Comparison of ENCODE assay signal across 21 mouse cellular contexts in genomic region chr15:93340630-93341379, GRCm38 (mm10). TPM values are rescaled to one million over a fixed set of nuclear protein-coding genes. Genes with fewer than 3 reads are reported as not detected.
DNase-seq lines count a peak whose midpoint lies in the region; ATAC-seq lines count a peak whose summit lies in the region.
"Had no signal": no experiment of that assay in that cellular context is flagged by ENCODE, and none has a peak within 500 bp of the region (broad histone marks: within the 10 kb centered on the region; RNA-seq: fewer than 3 reads in every experiment).

No protein-coding gene starts in this region.

- peaks cover 2% of the 10 kb centered on the region; the same call in 1 of the 2 replicates for H3K27me3 ChIP-seq in hindbrain, embryonic 13.5 days
- H3K27me3 ChIP-seq: midbrain, embryonic 15.5 days had no signal

- no peak overlapping the region for H3K4me2 ChIP-seq in hindbrain, embryonic 13.5 days
- H3K4me2 ChIP-seq: heart, embryonic 11.5 days; midbrain, embryonic 15.5 days had no signal

- no peak overlapping the region for H3K4me3 ChIP-seq in hindbrain, embryonic 13.5 days
- H3K4me3 ChIP-seq: left cerebral cortex, adult 2 months; midbrain, embryonic 15.5 days had no signal

- 0 out of 2 replicates have a peak, but pooled peaks have one; percentile 13 for ATAC-seq in common myeloid progenitor, adult 5-6 weeks (replicated peaks; ENCODE audit: low read depth, poor library complexity, severe bottlenecking)
- ATAC-seq in hindbrain, embryonic 13.5 days (ENCODE audit: low FRiP score), result no peak
- ATAC-seq: forebrain, embryonic 14.5 days; midbrain, embryonic 15.5 days had no signal

- H3K9ac ChIP-seq in hindbrain, embryonic 13.5 days, result no peak overlapping the region
- H3K9ac ChIP-seq: midbrain, embryonic 15.5 days had no signal

- 91% methylated on average over 10 of the region's 10 CpGs for WGBS in hindbrain, embryonic 13.5 days

- H3K9me3 ChIP-seq in hindbrain, embryonic 13.5 days, result no peaks in the 10 kb centered on the region
- H3K9me3 ChIP-seq: midbrain, embryonic 15.5 days had no signal

- H3K4me1 ChIP-seq in hindbrain, embryonic 13.5 days (replicated peaks), result peaks cover 6% of the 10 kb centered on the region

- no peak overlapping the region for H3K27ac ChIP-seq in hindbrain, embryonic 13.5 days
- H3K27ac ChIP-seq: left cerebral cortex, adult 2 months; midbrain, embryonic 15.5 days had no signal

- peak; percentile 17 for DNase-seq in lung, postnatal 36 days
- no peak for DNase-seq in lung, postnatal 4 days
- DNase-seq in monocyte, adult 2 months (ENCODE audit: low read depth in 1 of 2, low spot score in 2 of 2), result peak; percentile 23 to 29
- DNase-seq in left cerebral cortex, adult 11 months (ENCODE audit: low spot score), result no peak
- no peak for DNase-seq in gastrocnemius, adult 18-20 months (ENCODE audit: low spot score)
- DNase-seq: adrenal gland, postnatal 14 days; cerebellum, adult 8-10 months; gastrocnemius, postnatal 36 days; heart, postnatal 10 days; kidney, adult 8-10 months; kidney, postnatal 14 days; left cerebral cortex, postnatal 4 days; lung, adult 18-20 months; right cerebral cortex, adult 18-20 months; thymus, postnatal 36 days had no signal

- no peaks in the 10 kb centered on the region for H3K36me3 ChIP-seq in hindbrain, embryonic 13.5 days
- H3K36me3 ChIP-seq: midbrain, embryonic 15.5 days had no signal

RNA-seq across cellular contexts. Expression of gene Yaf2, which starts 4.1 kb away (rescaled TPM):
- total RNA-seq in common myeloid progenitor, adult 5-6 weeks (2017), result 36.0 and 37.0 TPM in 2 replicates
- polyA plus RNA-seq in hindbrain, embryonic 13.5 days (2015; fragmentation: Nextera tagmentation; extraction: Ambion mirVana), result 109 and 110 TPM in 2 replicates
- total RNA-seq in gastrocnemius, adult 18-20 months (2021), result 10 to 100 TPM; 21.0 to 24.2 TPM

RNA-seq across cellular contexts. Expression of gene Zcrb1, which starts 57.3 kb away (rescaled TPM):
- total RNA-seq in common myeloid progenitor, adult 5-6 weeks (2017), result 102 and 110 TPM in 2 replicates
- 179 and 185 TPM in 2 replicates for polyA plus RNA-seq in hindbrain, embryonic 13.5 days (2015; fragmentation: Nextera tagmentation; extraction: Ambion mirVana)
- total RNA-seq in gastrocnemius, adult 18-20 months (2021), result 100 to 1,000 TPM; 138 to 149 TPM

RNA-seq across cellular contexts. Expression of gene Pphln1, which starts 57.3 kb away (rescaled TPM):
- 48.8 and 52.8 TPM in 2 replicates for total RNA-seq in common myeloid progenitor, adult 5-6 weeks (2017)
- 48.3 and 52.2 TPM in 2 replicates for polyA plus RNA-seq in hindbrain, embryonic 13.5 days (2015; fragmentation: Nextera tagmentation; extraction: Ambion mirVana)
- 10 to 100 TPM; 12.2 to 12.4 TPM for total RNA-seq in gastrocnemius, adult 18-20 months (2021)

Comparison
In these comparisons a context has a peak if more than half of its experiments do, and no peak if none do; other contexts are left out.
1. DNase-seq: peak in lung, postnatal 36 days (single experiment) and monocyte, adult 2 months (2 of 2); none in lung, postnatal 4 days (0 of 2), left cerebral cortex, adult 11 months (single experiment) and gastrocnemius, adult 18-20 months (single experiment).